Mouse (Mus musculus) E14TG2a.4 (cell line): ENCODE measurements around the gene Sirt2.

Experiments used
- CTCF ChIP-seq: conservative IDR thresholded peaks from 2 replicates; pipeline ENCODE4 v1.5.1; 2014; ENCODE audit warnings: low read length
- POU5F1 ChIP-seq: IDR thresholded peaks from 2 replicates; pipeline ENCODE4 v1.6.1; 2014; ENCODE audit warnings: low read length, borderline replicate concordance

DNA sequence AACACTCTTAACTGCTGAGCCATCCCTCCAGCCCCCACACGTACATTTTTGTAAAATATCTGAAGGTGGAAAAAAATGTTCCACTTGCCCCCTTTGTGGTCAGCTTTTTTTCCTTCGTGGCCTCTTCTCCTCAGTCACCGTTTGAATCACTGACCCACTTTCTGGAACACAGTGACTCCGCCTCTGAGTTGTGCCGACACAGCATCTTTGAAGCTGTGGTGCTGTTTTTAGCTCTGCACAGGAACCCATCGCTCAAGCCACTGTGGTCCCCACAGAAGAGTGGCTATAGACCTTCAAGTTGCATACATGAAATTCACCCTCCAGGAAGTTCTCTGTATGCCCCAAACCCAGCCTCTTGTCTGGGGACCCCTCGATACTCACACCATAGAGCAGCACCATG lies 14.3 kb downstream of the Sirt2 start:
- TF ChIP-seq CTCF (no peak), POU5F1 (no peak)
